Mouse (Mus musculus) embryonic facial prominence, embryonic 14.5 days (tissue): ENCODE measurements at regions not wholly inside any gene's neighbourhood (a gene's known extent, or its start where the extent isn't known, plus 50 kb on each side); places are given as distances from the start of the nearest gene placed in this dataset.

Source experiments
- ATAC-seq: fragments of 200-750 bp; cut with Nextera tagmentation; 2 replicates; pipeline ENCODE4 v1.8.0; 2017; ENCODE audit warnings: low read depth, moderate number of reproducible peaks, moderate TSS enrichment
- DNase-seq: peaks from one replicate; pipeline ENCODE4 v3.0.0-alpha.2; 2015; ENCODE audit warnings: low spot score
- H3K27ac ChIP-seq: fragments of 300-500 bp; sonication (generic); replicated peaks from 2 replicates; pipeline ENCODE4 v1.5.1; 2014; ENCODE audit warnings: low read depth, mild to moderate bottlenecking, low read length, moderate library complexity
- H3K27me3 ChIP-seq: fragments of 300-500 bp; sonication (generic); replicated peaks from 2 replicates; pipeline ENCODE4 v1.6.1; 2014; ENCODE audit warnings: low read length; ENCODE audit not compliant: control insufficient read depth, insufficient read depth
- H3K36me3 ChIP-seq: fragments of 300-500 bp; sonication (generic); 2 replicates; pipeline ENCODE4 v1.6.1; 2014; ENCODE audit warnings: low read length, mixed read lengths; ENCODE audit not compliant: control insufficient read depth, insufficient read depth
- H3K4me1 ChIP-seq: fragments of 300-500 bp; sonication (generic); 2 replicates; pipeline ENCODE4 v1.6.1; 2014; ENCODE audit warnings: antibody characterized with exemption, low read length; ENCODE audit not compliant: control insufficient read depth, insufficient read depth
- H3K4me2 ChIP-seq: fragments of 300-500 bp; sonication (generic); 2 replicates; pipeline ENCODE4 v1.6.1; 2014; ENCODE audit warnings: low read depth, mild to moderate bottlenecking, low read length, moderate library complexity, mixed read lengths
- H3K4me3 ChIP-seq: fragments of 300-500 bp; sonication (generic); 2 replicates; pipeline ENCODE4 v1.5.1; 2014; ENCODE audit warnings: low read depth, mild to moderate bottlenecking, low read length
- H3K9ac ChIP-seq: fragments of 300-500 bp; sonication (generic); 2 replicates; pipeline ENCODE4 v1.6.1; 2014; ENCODE audit warnings: low read depth, mild to moderate bottlenecking, low read length, moderate library complexity, mixed read lengths
- H3K9me3 ChIP-seq: fragments of 300-500 bp; sonication (generic); 2 replicates; pipeline ENCODE4 v1.6.1; 2016; ENCODE audit warnings: low read length; ENCODE audit not compliant: control insufficient read depth
- WGBS: fragments of 180-500 bp; shearing (Covaris S2); extraction: QIAGEN DNeasy Blood & Tissue Kit; methylation state at CpG from one replicate; pipeline ENCODE4 v1.1.7; 2014; 5-methylcytosine and 5-hydroxymethylcytosine counted together

- ATAC-seq, result no peak
- H3K4me3 ChIP-seq, result no peak overlapping the region
- no peak overlapping the region for H3K27ac ChIP-seq
- no peaks in the 10 kb centered on the region for H3K4me1 ChIP-seq
- WGBS, result 66% methylated on average over 3 of the region's 3 CpGs
- H3K4me2 ChIP-seq, result no peak overlapping the region
- no peaks in the 10 kb centered on the region for H3K9me3 ChIP-seq
- peak; percentile 29 for DNase-seq
- no peak overlapping the region for H3K9ac ChIP-seq
- no peaks in the 10 kb centered on the region for H3K36me3 ChIP-seq
- no peaks in the 10 kb centered on the region for H3K27me3 ChIP-seq
Observed at GRCm38 (mm10) chr17:4668511-4668910, 325.6 kb upstream of the Arid1b start.

GRCm38 (mm10) chr17:4673271-4673670 is 320.9 kb upstream of the Arid1b start:
- no peak overlapping the region for H3K27ac ChIP-seq
- H3K27me3 ChIP-seq, result no peaks in the 10 kb centered on the region
- no peaks in the 10 kb centered on the region for H3K36me3 ChIP-seq
- H3K4me1 ChIP-seq, result no peaks in the 10 kb centered on the region
- DNase-seq (no peak), ATAC-seq (no peak)
- WGBS, result 74% methylated on average over 2 of the region's 2 CpGs
- no peak overlapping the region for H3K4me3 ChIP-seq
- no peak overlapping the region for H3K4me2 ChIP-seq
- H3K9ac ChIP-seq, result no peak overlapping the region
- no peaks in the 10 kb centered on the region for H3K9me3 ChIP-seq

GRCm38 (mm10) chr17:4706421-4706820 is 287.7 kb upstream of the Arid1b start:
- DNase-seq, result no peak
- H3K36me3 ChIP-seq, result no peaks in the 10 kb centered on the region
- H3K27ac ChIP-seq, result no peak overlapping the region
- H3K4me3 ChIP-seq, result no peak overlapping the region
- no peaks in the 10 kb centered on the region for H3K9me3 ChIP-seq
- no peak for ATAC-seq
- H3K9ac ChIP-seq, result no peak overlapping the region
- no peaks in the 10 kb centered on the region for H3K4me1 ChIP-seq
- H3K27me3 ChIP-seq, result no peaks in the 10 kb centered on the region
- H3K4me2 ChIP-seq, result no peak overlapping the region
- 50% methylated on average over 1 of the region's 1 CpGs for WGBS

- no peaks in the 10 kb centered on the region; the same call in 1 of the 2 replicates for H3K27me3 ChIP-seq
- no peaks in the 10 kb centered on the region for H3K4me1 ChIP-seq
- no peak overlapping the region for H3K9ac ChIP-seq
- H3K27ac ChIP-seq, result no peak overlapping the region
- no peak overlapping the region for H3K4me3 ChIP-seq
- 92% methylated on average over 4 of the region's 4 CpGs for WGBS
- ATAC-seq (no peak), DNase-seq (no peak)
- no peak overlapping the region for H3K4me2 ChIP-seq
- H3K9me3 ChIP-seq, result no peaks in the 10 kb centered on the region
- no peaks in the 10 kb centered on the region for H3K36me3 ChIP-seq
Observed at GRCm38 (mm10) chr17:4721061-4721460, 273.1 kb upstream of the Arid1b start.

- H3K4me3 ChIP-seq, result no peak overlapping the region
- ATAC-seq, result no peak
- H3K9me3 ChIP-seq, result no peaks in the 10 kb centered on the region
- WGBS, result 80% methylated on average over 3 of the region's 3 CpGs
- no peak overlapping the region for H3K9ac ChIP-seq
- H3K27me3 ChIP-seq, result no peaks in the 10 kb centered on the region; the same call in 1 of the 2 replicates
- H3K36me3 ChIP-seq, result no peaks in the 10 kb centered on the region
- H3K27ac ChIP-seq, result no peak overlapping the region
- H3K4me2 ChIP-seq, result no peak overlapping the region
- no peak for DNase-seq
- 0 out of 2 replicates have a peak, but pooled peaks cover 4% of the 10 kb centered on the region for H3K4me1 ChIP-seq
Observed at GRCm38 (mm10) chr17:4724031-4724430, 270.1 kb upstream of the Arid1b start.

GRCm38 (mm10) chr17:4726331-4726741 is 267.8 kb upstream of the Arid1b start:
- H3K27ac ChIP-seq, result no peak overlapping the region
- H3K4me3 ChIP-seq, result no peak overlapping the region
- H3K9ac ChIP-seq, result no peak overlapping the region
- H3K4me2 ChIP-seq, result no peak overlapping the region
- H3K9me3 ChIP-seq, result no peaks in the 10 kb centered on the region
- ATAC-seq, result peak; percentile 60; the same call in 1 of the 2 replicates
- H3K27me3 ChIP-seq, result no peaks in the 10 kb centered on the region; the same call in 1 of the 2 replicates
- DNase-seq, result peak; percentile 43
- 51% methylated on average over 12 of the region's 12 CpGs for WGBS
- H3K4me1 ChIP-seq, result 0 out of 2 replicates have a peak, but pooled peaks cover 4% of the 10 kb centered on the region
- no peaks in the 10 kb centered on the region for H3K36me3 ChIP-seq

- H3K27ac ChIP-seq, result 0 out of 2 replicates have a peak overlapping the region, but pooled peaks have one; percentile 15
- WGBS, result 42% methylated on average over 5 of the region's 5 CpGs
- H3K9ac ChIP-seq, result no peak overlapping the region
- peak; percentile 74 for DNase-seq
- no peaks in the 10 kb centered on the region for H3K27me3 ChIP-seq
- H3K36me3 ChIP-seq, result no peaks in the 10 kb centered on the region
- no peak overlapping the region for H3K4me3 ChIP-seq
- no peaks in the 10 kb centered on the region for H3K9me3 ChIP-seq
- H3K4me1 ChIP-seq, result peaks cover 18% of the 10 kb centered on the region
- H3K4me2 ChIP-seq, result no peak overlapping the region
- no peak for ATAC-seq
Observed at GRCm38 (mm10) chr17:4734412-4734881, 259.7 kb upstream of the Arid1b start.

GRCm38 (mm10) chr17:4735185-4735584 is 258.9 kb upstream of the Arid1b start:
- Histone ChIP-seq H3K4me3 (no peak overlapping the region), H3K36me3 (no peaks in the 10 kb centered on the region), H3K27ac (no peak overlapping the region), H3K4me1 (peaks cover 18% of the 10 kb centered on the region), H3K4me2 (no peak overlapping the region), H3K27me3 (no peaks in the 10 kb centered on the region), H3K9me3 (no peaks in the 10 kb centered on the region), H3K9ac (no peak overlapping the region)
- WGBS, result 42% methylated on average over 1 of the region's 1 CpGs
- DNase-seq, result peak; percentile 81
- peak; percentile 79; the same call in 1 of the 2 replicates for ATAC-seq

GRCm38 (mm10) chr17:4736689-4737088 is 257.4 kb upstream of the Arid1b start:
- H3K9me3 ChIP-seq, result no peaks in the 10 kb centered on the region
- DNase-seq (no peak), ATAC-seq (no peak)
- H3K9ac ChIP-seq, result no peak overlapping the region
- peaks cover 18% of the 10 kb centered on the region for H3K4me1 ChIP-seq
- 84% methylated on average over 3 of the region's 3 CpGs for WGBS
- H3K4me2 ChIP-seq, result no peak overlapping the region
- no peaks in the 10 kb centered on the region for H3K27me3 ChIP-seq
- H3K36me3 ChIP-seq, result no peaks in the 10 kb centered on the region
- no peak overlapping the region for H3K27ac ChIP-seq
- H3K4me3 ChIP-seq, result no peak overlapping the region
